Mouse (Mus musculus) kidney, adult 2 months (tissue): Measurements from ENCODE around the gene Tspan4.

ENCODE experiments used
- CTCF ChIP-seq: fragments of 200-500 bp; conservative IDR thresholded peaks from 2 replicates; pipeline ENCODE4 v1.5.1; 2011; ENCODE audit warnings: low read depth, mild to moderate bottlenecking, control low read depth, low read length, moderate library complexity, mixed read lengths; ENCODE audit not compliant: insufficient read depth, insufficient read length
- POLR2A ChIP-seq: fragments of 200-500 bp; IDR thresholded peaks from one replicate; pipeline ENCODE4 v1.6.1; 2011; ENCODE audit warnings: low read depth, low read length, control low read depth

DNA sequence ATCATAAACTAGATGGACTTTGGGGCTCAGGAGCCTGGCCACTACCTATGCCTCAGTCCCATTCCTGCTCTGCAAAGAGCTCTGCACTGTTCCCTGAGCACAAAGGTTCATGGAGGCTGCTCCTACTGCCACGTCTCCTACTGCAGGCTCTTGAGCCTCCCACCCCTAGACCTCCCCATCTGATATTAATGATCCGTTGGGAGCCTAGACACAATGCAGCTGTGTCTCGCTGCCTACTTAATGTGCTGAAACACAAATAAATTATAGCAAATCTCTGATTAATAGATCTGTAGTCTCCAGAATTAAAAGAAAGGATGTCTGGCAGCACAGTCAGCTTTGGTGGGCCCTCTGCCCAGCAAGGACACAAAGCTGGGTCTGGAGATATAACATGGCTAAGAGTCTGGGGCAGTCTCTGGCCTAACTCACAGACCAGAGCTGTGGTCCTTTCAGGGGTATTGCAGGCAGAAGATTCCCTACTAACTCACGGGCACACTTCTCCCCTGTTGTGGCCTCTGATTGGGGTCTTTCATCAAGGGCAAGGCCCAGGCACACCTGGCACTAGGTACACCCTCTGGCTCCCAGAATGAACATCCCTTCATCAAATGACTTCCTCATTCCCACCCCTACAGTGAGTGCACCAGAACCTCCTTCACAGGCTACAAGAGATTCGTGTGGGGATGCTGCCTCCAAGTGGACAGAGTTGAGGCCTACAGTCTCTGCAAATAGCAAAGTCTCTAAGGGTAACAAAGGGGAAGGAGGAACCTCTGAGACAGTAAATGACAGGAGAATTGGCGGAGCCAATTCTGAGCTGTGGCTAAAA is 49.9 kb downstream of the Tspan4 start:
- no peak for TF ChIP-seq POLR2A
- peak; percentile 96 for TF ChIP-seq CTCF
